Mouse (Mus musculus): Measurements from ENCODE around the gene Ercc6.

Ercc6 gene

GRCm38 (mm10) chr14:32628584-32628983, 115.3 kb downstream of the Ercc6 start:
- in situ Hi-C loops (cut with MboI; ENCODE audit: unreplicated experiment in 2 of 2) = no loop called here
